Mouse (Mus musculus) right cerebral cortex, adult 2 months (tissue): ENCODE results near the gene Hunk.
A peak's percentile ranks its signal among the peaks of the same experiment; 100 is the strongest.

Experiments
- DNase-seq, 2 experiments: peaks; one replicate each; pipeline ENCODE4 v3.0.0; 2021 to 2022; ENCODE audit warnings: low spot score in 2 of 2

The Hunk gene

GRCm38 (mm10) chr16:90385688-90386513, at the start of gene Hunk:
Gene Hunk (plus strand): TSS chr16:90386013.
- DNase-seq, result peak; percentile 67 to 68

- no peak for DNase-seq
Observed at GRCm38 (mm10) chr16:90339026-90339425, 46.8 kb upstream of the Hunk start.

DNA sequence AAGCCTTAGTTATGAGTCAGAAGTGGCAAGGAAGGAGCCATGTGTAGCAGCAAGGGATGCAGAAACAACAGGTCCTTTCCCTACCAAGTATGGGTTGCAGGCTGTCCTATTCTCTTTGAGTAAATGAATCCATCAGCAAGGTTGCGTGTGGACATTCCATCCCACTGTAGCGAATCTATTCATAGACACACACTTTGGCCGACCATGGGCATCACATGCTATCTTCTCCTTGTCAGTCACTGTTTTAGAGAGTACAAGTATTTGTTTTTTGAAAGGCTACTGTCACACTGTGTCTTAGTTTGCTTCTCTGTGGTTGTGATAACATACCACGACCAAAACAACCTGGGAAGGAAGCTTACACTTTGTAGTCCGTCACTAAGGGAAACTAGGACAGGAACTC, 44.7 kb upstream of the Hunk start:
- no peak for DNase-seq

DNA sequence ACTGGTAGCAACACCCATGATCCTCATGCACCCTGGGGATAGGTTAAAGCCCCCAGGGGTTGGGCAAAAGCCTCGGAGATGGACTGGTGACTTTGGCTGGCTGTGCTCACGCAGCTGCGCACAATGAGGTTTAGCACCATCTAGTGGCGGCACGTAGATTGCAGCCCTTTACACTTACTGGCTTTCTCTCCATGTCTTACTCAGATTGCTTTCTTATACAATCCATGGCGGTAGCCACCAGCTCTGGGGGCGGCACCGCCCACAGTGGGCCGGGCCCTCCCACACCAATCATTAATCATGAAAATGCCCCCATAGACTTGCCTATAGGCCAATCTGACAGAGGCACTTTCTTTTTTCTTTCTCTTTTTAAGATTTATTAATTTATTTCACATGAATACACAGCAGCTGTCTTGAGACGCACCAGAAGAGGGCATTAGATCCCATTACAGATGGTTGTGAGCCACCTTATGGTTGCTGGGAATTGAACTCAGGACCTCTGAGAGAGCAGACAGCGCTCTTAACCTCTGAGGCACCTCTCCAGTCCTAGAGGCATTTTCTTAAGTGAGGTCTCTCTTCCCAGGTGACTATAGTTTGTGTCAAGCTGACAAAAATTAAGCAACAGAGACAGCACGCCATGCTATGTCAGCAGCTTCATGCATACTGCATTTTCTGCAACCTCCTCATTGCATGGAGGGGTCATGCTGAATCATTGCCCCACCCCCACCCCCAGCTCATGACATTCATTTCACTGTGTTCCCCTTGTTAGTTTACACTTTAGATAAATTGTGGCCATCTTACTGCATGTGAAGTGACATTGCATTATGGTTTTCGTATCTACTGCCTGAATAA, 35.9 kb upstream of the Hunk start:
- peak; percentile 68 to 85 for DNase-seq

- peak; percentile 57 to 58 for DNase-seq
Observed at GRCm38 (mm10) chr16:90351726-90352125, 34.1 kb upstream of the Hunk start.

GRCm38 (mm10) chr16:90352691-90353090, 33.1 kb upstream of the Hunk start:
- DNase-seq, result no peak

DNA sequence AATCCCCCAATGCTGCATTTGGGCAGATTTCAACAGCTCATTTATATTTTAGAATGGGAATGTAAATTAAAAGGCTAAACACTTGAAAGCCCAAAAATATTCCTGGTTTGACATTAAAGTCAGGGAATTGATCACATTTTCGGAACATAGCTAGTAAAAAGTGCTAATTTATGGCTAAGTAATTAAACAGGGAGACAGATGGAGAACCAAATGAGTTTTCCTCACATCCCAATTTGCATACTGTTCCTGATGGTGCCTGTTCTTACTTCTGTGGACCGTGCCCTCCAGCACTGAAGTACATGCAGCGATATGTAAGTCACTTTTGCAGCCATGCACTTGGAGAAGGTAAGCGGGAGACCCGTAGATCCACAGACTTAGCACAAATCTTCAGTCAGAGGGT, 32.7 kb upstream of the Hunk start:
- no peak for DNase-seq

- DNase-seq, result no peak
Observed at GRCm38 (mm10) chr16:90359329-90359728, 26.5 kb upstream of the Hunk start.

GRCm38 (mm10) chr16:90359750-90360149, 26.1 kb upstream of the Hunk start:
- DNase-seq, result no peak

- no peak for DNase-seq
Observed at GRCm38 (mm10) chr16:90360327-90360726, 25.5 kb upstream of the Hunk start.

DNA sequence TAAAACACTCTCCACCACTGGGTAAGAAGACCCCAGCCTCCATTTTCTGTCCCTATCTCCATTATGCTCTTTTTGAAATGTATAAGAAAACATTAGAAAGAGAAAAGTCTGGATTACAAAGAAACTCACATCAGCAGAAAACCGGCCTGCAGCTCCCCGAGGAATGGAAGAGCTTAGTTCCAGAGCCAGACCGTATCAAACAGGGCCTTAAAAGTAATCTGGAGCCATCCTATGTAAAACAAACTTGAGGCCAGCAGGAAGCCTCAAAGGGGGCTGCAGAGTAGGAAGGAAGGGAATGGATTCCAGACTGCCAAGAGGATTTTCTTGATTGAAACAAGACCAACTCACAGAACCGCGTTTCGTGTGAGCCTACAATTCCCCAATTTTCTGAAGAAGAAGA, 22.9 kb upstream of the Hunk start:
- DNase-seq, result no peak

DNA sequence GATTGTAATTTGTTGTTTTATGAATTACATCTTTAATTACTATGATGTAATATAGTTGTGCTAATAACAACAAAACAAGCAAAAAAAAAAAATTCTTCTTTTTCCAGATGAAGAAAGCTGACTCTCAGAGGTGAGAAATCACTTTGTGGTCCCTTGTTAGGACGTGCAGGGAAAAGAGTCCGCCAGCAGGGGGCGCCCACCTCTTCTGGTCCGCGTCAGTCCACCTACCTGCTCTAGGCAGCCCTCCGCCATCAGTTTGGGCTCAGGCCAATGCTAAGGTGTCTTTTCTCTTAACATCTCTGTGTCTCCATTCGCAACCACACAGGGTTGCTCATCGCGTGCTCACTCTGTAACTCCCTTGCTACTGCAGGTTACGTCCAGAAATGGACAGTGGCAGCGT, 5.9 kb upstream of the Hunk start:
- DNase-seq, result peak; percentile 78 to 82

GRCm38 (mm10) chr16:90381633-90382032, 4.2 kb upstream of the Hunk start:
- no peak for DNase-seq

- DNase-seq, result no peak
Observed at GRCm38 (mm10) chr16:90382701-90383280, 3.0 kb upstream of the Hunk start.

GRCm38 (mm10) chr16:90384058-90384457, 1.8 kb upstream of the Hunk start:
- no peak for DNase-seq

GRCm38 (mm10) chr16:90384846-90385245, 967 bp upstream of the Hunk start:
- no peak for DNase-seq

DNA sequence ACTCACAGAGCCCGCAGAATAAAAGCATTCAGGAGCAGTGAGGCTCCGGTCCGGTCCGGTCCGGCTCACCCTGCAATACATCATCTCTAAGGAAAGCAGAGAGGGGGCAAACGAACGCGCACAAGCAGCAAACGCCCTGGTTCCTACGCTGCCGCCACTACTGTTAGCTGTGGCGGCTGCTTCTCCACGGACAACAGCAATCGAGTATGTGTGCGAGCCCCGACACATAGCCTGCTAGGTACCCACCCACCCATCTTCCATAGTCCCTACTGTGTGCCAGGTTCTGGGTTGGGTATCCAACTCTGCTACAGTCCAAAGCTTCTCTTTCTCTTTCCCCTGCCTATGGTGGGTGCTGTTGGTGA, 506 bp upstream of the Hunk start:
- DNase-seq, result peak in 1 of 2 experiments; percentile 29

- DNase-seq, result peak; percentile 37 to 52
Observed at GRCm38 (mm10) chr16:90386514-90387160, 824 bp downstream of the Hunk start.

DNA sequence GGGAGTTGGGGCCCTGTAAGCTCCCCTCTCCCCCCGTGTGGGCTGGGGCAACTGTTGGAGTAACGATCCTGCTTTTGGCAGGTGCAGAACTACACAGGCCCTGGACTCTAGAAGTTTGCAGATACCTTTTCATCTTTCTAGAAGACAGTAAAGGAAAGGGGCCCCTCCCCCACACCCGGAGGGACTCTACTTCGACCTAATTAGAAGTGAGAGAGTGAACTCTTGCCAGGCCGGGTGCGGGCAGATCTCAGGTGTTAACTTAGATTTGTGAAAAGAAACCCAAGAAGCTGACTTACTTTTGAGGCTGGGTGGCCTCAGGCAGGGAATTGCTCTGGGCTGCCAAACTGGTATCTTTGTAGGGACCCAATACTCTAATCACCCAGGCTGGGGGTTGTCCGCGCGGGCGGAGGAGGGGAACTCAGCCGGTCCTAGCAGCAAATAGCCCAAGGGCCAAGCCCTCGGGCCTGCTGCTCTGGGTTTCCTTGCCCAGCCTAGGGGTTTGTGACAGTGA, 1.4 kb downstream of the Hunk start:
- DNase-seq, result peak in 1 of 2 experiments; percentile 52

DNA sequence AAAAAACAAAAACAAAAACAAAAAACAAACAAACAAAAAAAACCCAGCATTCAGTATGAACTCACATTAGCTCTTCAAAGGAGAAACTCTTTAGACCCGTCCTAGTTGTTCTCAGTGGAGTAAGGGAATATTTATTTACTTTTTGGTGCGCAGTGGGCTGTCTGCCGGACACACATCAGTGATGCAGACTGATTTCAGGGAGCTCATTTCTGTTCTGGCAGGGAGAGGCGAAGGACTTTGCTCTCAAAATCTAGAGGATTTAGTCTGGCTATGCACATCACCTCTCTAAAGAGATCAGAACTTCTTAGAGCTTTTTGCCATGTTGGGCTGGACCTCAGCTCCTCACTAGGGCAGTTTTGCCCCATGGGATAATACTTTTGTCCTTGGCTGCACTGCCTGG, 2.1 kb downstream of the Hunk start:
- DNase-seq, result no peak

GRCm38 (mm10) chr16:90389103-90389750, 3.4 kb downstream of the Hunk start:
- peak; percentile 40 to 64 for DNase-seq
